Mouse (Mus musculus): ENCODE measurements at regions not wholly inside any gene's neighbourhood (a gene's known extent, or its start where the extent isn't known, plus 50 kb on each side); places are given as distances from the start of the nearest gene placed in this dataset.
A peak's percentile ranks its signal among the peaks of the same experiment; 100 is the strongest.

DNA sequence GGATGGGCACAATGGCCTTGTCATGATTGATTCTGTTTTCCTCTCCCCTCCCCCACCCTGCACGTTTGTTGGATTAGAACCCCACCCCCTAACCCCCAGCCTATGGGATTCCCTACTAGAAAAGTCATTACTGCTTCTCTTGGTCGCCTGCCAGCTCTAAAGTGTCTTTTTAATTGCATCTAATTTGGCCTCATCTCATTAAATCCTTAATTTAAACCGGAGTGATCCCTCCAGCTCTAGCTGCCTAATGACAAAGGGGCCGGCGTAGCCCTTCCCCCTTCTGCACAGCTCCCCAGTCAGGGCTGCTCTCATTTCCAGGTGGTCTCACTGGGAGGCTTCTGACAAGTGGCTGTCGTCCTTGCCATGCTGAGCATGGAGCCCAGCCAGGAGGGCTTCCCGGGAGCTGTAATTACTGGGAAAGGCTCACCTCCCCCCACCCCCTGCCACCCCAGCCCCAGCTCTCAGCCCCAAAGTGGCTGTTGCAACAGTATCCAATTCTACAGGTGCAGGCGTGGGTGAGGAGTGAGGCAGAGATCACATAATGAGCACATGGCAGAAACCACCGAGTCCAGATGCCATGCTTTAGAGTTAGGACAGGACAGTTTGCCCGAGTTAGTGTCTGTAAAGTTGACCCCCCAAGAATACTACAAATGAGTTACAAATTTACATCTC, 84.8 kb upstream of the Aldh1b1 start:
- H3K4me3 ChIP-seq (ENCODE audit: low read length) = no peak overlapping the region
- H3K4me2 ChIP-seq (ENCODE audit: low read depth, low read length) = no peak overlapping the region
- WGBS = 6% methylated on average over 10 of the region's 10 CpGs
- no peak for TF ChIP-seq CTCF (IDR thresholded peaks at IDR 0.05; ENCODE audit: low read depth)
- DNase-seq (ENCODE audit: low spot score) = peak; percentile 78
- no peaks in the 10 kb centered on the region for H3K4me1 ChIP-seq (ENCODE audit: insufficient read depth, low read length)
- H3K9ac ChIP-seq (replicated peaks; ENCODE audit: low read length) = no peak overlapping the region
- no peaks in the 10 kb centered on the region for H3K9me3 ChIP-seq (ENCODE audit: low read length)
- no peak overlapping the region for H3K27ac ChIP-seq
- H3K27me3 ChIP-seq (ENCODE audit: insufficient read depth, low read length) = no peaks in the 10 kb centered on the region
- peak; percentile 88 for ATAC-seq
- no peaks in the 10 kb centered on the region for H3K36me3 ChIP-seq (ENCODE audit: insufficient read depth, low read length)

DNA sequence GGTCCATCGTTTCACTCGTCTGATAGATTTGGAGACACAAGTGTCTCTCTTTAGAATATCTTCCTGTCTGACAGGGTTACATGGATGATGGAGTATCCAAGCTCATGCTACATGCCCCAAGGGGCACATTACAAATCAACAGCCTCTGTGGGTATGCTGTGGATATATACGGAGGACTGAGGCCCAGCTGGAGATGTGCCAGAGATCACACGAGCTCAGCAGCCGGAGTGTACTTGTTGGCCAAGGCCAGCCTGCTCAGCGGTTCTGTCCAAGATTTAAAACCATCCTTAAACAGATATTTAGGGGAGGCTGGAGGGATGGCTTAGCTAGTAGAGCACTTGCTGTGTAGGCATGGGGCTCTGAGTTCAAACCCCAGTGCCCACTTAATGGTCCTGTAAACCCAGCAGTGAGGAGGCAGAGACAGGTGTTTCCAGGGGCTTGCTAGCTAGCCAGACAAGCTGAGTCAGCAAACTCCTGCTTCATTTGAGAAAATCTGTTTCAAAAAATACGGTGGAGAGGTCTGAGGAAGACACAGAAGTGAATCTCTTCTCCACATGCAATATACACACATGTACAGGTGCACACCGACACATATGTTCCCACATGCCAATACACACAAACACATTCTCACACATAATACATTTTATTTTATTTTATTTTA, 85.6 kb upstream of the Aldh1b1 start:
- Histone ChIP-seq H3K27me3 (ENCODE audit: insufficient read depth, low read length) (no peaks in the 10 kb centered on the region), H3K4me1 (ENCODE audit: insufficient read depth, low read length) (no peaks in the 10 kb centered on the region), H3K27ac (no peak overlapping the region), H3K9ac (replicated peaks; ENCODE audit: low read length) (no peak overlapping the region), H3K4me2 (ENCODE audit: low read depth, low read length) (no peak overlapping the region), H3K36me3 (ENCODE audit: insufficient read depth, low read length) (no peaks in the 10 kb centered on the region), H3K4me3 (ENCODE audit: low read length) (no peak overlapping the region), H3K9me3 (ENCODE audit: low read length) (no peaks in the 10 kb centered on the region)
- no peak for ATAC-seq
- no peak for TF ChIP-seq CTCF (IDR thresholded peaks at IDR 0.05; ENCODE audit: low read depth)
- peak; percentile 49 for DNase-seq (ENCODE audit: low spot score)
- 32% methylated on average over 8 of the region's 8 CpGs for WGBS

DNA sequence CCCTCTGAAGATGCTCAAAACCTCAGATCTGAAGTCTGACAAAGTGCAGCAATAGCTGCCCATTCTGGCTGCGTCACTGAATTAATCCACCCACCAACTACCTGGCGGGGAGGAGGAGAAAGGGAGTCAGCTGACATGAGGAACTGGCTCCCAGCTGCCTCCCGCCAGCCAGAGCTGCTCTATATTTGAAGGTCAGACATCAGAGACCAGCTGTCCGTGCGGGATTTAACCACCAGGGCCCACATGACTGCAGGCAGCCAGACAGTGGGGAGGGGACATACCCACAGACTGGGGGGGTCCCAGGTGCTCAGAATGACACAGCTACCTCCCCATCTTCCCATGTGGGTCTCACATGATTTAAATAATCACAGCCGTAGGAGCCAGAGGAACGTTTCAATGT, 94.8 kb upstream of the Aldh1b1 start:
- no peak for TF ChIP-seq CTCF (IDR thresholded peaks at IDR 0.05; ENCODE audit: low read depth)

DNA sequence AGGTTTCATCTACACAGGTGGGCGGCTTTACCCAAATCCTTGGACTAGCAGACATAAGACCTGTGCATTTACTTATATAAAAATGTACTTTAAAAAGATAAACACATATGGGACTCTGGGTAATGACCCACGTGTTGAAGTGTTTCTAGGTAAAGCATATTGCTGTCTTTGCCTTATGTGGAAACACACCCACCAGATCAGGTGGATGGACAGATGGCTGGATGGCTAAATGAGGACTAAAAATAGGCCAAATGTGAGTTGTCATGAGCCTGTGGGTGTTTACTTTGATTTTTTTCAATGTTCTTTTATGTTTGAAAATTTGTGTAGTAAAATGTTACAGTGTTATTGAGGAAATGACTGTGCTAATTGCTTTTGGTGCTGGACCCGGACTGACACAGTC, 99.2 kb upstream of the Aldh1b1 start:
- H3K9me3 ChIP-seq (ENCODE audit: low read length) = no peaks in the 10 kb centered on the region
- DNase-seq (ENCODE audit: low spot score) = no peak
- H3K9ac ChIP-seq (replicated peaks; ENCODE audit: low read length) = no peak overlapping the region
- no peaks in the 10 kb centered on the region for H3K27me3 ChIP-seq (ENCODE audit: insufficient read depth, low read length)
- TF ChIP-seq CTCF (IDR thresholded peaks at IDR 0.05; ENCODE audit: low read depth) = no peak
- H3K27ac ChIP-seq = no peak overlapping the region
- H3K4me2 ChIP-seq (ENCODE audit: low read depth, low read length) = no peak overlapping the region
- no peak overlapping the region for H3K4me3 ChIP-seq (ENCODE audit: low read length)
- WGBS = 76% methylated on average over 3 of the region's 3 CpGs
- no peaks in the 10 kb centered on the region for H3K36me3 ChIP-seq (ENCODE audit: insufficient read depth, low read length)
- H3K4me1 ChIP-seq (ENCODE audit: insufficient read depth, low read length) = no peaks in the 10 kb centered on the region
- no peak for ATAC-seq

More for the DNA sequence above, 94.8 kb upstream of the Aldh1b1 start:
- Histone ChIP-seq H3K27ac (no peak overlapping the region), H3K9ac (replicated peaks; ENCODE audit: low read length) (no peak overlapping the region), H3K4me3 (ENCODE audit: low read length) (no peak overlapping the region), H3K9me3 (ENCODE audit: low read length) (no peaks in the 10 kb centered on the region), H3K36me3 (ENCODE audit: insufficient read depth, low read length) (no peaks in the 10 kb centered on the region), H3K27me3 (ENCODE audit: insufficient read depth, low read length) (no peaks in the 10 kb centered on the region), H3K4me1 (ENCODE audit: insufficient read depth, low read length) (no peaks in the 10 kb centered on the region), H3K4me2 (ENCODE audit: low read depth, low read length) (no peak overlapping the region)
- WGBS = 49% methylated on average over 7 of the region's 7 CpGs
- DNase-seq (ENCODE audit: low spot score) (peak; percentile 13), ATAC-seq (no peak)

DNA sequence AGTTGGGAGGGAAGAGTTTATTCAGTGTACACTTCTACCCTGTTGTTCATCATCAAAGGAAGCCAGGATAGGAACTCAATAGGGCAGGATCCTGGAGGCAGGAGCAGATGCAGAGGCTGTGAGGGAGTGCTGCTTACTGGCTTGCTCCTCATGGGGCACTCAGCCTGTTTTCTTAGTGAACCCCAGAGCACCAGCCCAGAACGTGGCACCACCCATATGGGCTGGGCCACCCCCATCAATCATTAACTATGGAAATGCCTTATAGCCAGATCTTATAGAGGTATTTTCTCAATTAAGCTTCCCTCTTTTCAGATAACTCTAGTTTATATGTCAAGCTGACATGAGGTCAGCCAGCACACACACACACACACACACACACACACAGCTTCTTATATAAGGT, 103.6 kb upstream of the Aldh1b1 start:
- peaks cover under 1% of the 10 kb centered on the region; the same call in 1 of the 2 replicates for H3K4me1 ChIP-seq (ENCODE audit: insufficient read depth, low read length)
- ATAC-seq (no peak), DNase-seq (ENCODE audit: low spot score) (no peak)
- no peaks in the 10 kb centered on the region for H3K36me3 ChIP-seq (ENCODE audit: insufficient read depth, low read length)
- no peak overlapping the region for H3K4me3 ChIP-seq (ENCODE audit: low read length)
- H3K9ac ChIP-seq (replicated peaks; ENCODE audit: low read length) = no peak overlapping the region
- no peak overlapping the region for H3K27ac ChIP-seq
- WGBS = 38% methylated on average over 1 of the region's 1 CpGs
- H3K9me3 ChIP-seq (ENCODE audit: low read length) = no peaks in the 10 kb centered on the region
- no peak for TF ChIP-seq CTCF (IDR thresholded peaks at IDR 0.05; ENCODE audit: low read depth)
- no peaks in the 10 kb centered on the region for H3K27me3 ChIP-seq (ENCODE audit: insufficient read depth, low read length)
- H3K4me2 ChIP-seq (ENCODE audit: low read depth, low read length) = no peak overlapping the region

DNA sequence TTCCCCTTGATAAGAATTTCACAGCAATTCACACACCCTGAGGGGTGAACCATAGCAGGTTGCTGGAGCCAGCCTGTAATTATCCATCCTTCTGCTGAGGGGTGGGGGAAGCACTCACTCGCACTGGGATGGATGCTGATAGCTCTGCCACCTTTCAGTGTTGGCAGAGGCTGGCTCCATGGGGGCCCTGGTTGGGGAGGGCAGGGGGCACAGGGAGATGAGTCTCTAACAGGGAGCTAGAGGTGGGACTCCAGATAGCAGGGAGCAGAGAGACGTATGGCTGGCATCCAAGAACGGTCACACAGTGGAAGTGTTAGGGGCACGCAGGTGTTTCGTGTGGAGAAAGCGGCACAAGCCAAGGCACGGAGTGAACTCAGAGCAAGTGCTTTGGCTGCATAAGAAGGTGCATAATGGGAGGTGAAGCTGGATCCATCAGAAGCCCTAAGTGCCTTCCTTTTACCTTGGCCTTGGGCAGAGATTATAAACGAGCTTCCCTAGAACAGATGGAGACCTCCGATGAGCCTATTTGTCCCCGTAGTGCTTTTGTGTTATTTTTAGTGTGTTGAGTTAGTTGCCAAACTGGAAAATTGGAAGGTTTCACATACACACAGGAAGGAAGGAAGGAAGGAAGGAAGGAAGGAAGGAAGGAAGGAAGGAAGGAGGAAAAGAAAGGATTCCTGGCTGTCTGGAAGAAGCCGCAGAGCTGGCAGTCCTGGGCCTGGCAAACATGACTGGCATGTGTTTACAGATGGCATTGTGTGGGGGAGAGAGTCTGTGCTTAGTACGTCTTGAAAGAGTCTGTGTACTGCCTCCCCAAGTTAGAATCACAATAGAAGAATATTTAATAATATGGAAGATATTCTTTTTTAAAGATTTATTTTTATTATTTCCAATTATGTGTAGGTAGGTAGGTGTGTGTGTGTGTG, 108.6 kb upstream of the Aldh1b1 start:
- no peak overlapping the region for H3K27ac ChIP-seq
- WGBS = 36% methylated on average over 12 of the region's 12 CpGs
- no peaks in the 10 kb centered on the region for H3K27me3 ChIP-seq (ENCODE audit: insufficient read depth, low read length)
- peaks cover 5% of the 10 kb centered on the region; the same call in 1 of the 2 replicates for H3K4me1 ChIP-seq (ENCODE audit: insufficient read depth, low read length)
- no peaks in the 10 kb centered on the region for H3K9me3 ChIP-seq (ENCODE audit: low read length)
- no peaks in the 10 kb centered on the region for H3K36me3 ChIP-seq (ENCODE audit: insufficient read depth, low read length)
- TF ChIP-seq CTCF (IDR thresholded peaks at IDR 0.05; ENCODE audit: low read depth) = no peak
- ATAC-seq (peak; percentile 61), DNase-seq (ENCODE audit: low spot score) (peak; percentile 70)
- no peak overlapping the region for H3K9ac ChIP-seq (replicated peaks; ENCODE audit: low read length)
- H3K4me2 ChIP-seq (ENCODE audit: low read depth, low read length) = peak overlapping the region; percentile 1; the same call in 1 of the 2 replicates
- no peak overlapping the region for H3K4me3 ChIP-seq (ENCODE audit: low read length)
